21 mouse cellular contexts compared by ENCODE assay signal in the genomic region with DNA sequence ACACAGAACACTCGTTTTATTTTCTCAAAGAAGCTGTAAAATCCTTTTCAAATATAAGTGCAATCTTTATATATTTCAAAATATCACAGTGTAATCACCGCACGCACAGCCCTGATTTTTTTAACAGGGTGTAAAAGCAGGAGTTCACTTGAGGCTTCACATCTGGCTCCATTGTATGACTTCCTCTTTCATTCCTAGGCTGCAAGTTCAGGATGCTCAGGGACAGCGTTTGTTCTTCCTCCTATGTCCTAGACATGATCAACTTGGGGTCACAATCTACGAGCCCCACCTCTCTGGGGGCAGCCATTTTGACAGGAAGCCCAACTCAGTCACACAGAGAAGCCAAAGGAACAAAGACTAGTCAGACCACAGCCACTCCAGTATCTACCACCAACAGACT. TPM values are rescaled to one million over a fixed set of nuclear protein-coding genes. Genes with fewer than 3 reads are reported as not detected.
"Had no signal": no experiment of that assay in that cellular context is flagged by ENCODE, and none has a peak within 500 bp of the region (broad histone marks: within the 10 kb centered on the region; RNA-seq: fewer than 3 reads in every experiment).

No protein-coding gene starts in this region.

- H3K27ac ChIP-seq: liver, embryonic 14.5 days; macrophage; midbrain, embryonic 10.5 days; midbrain, embryonic 12.5 days; neural tube, embryonic 13.5 days; neural tube, embryonic 15.5 days had no signal

- H3K36me3 ChIP-seq: midbrain, embryonic 10.5 days; midbrain, embryonic 12.5 days; neural tube, embryonic 13.5 days; neural tube, embryonic 15.5 days had no signal

- H3K4me2 ChIP-seq: lung, embryonic 14.5 days; midbrain, embryonic 12.5 days; neural tube, embryonic 13.5 days; neural tube, embryonic 15.5 days had no signal

- H3K4me3 ChIP-seq: midbrain, embryonic 10.5 days; midbrain, embryonic 12.5 days; myocyte; neural tube, embryonic 13.5 days; neural tube, embryonic 15.5 days had no signal

- H3K27me3 ChIP-seq: megakaryocyte, embryonic 14.5 days; neural tube, embryonic 13.5 days; neural tube, embryonic 15.5 days had no signal

- DNase-seq: lung, adult 18-20 months; lung, embryonic 14.5 days; lung, postnatal 14 days; lung, postnatal 36 days; midbrain, embryonic 14.5 days; retina, postnatal 1 day; right cerebral cortex, adult 18-20 months; right cerebral cortex, postnatal 14 days; spleen, adult 18-20 months; thymus, adult 18-20 months; thymus, postnatal 14 days; thymus, postnatal 36 days had no signal

- ATAC-seq: midbrain, embryonic 16.5 days had no signal

- H3K9me3 ChIP-seq: midbrain, embryonic 10.5 days; midbrain, embryonic 12.5 days; neural tube, embryonic 13.5 days; neural tube, embryonic 15.5 days had no signal

- H3K9ac ChIP-seq: liver, embryonic 14.5 days; lung, embryonic 14.5 days; midbrain, embryonic 12.5 days; neural tube, embryonic 13.5 days; neural tube, embryonic 15.5 days had no signal

- H3K4me1 ChIP-seq: megakaryocyte, embryonic 14.5 days; midbrain, embryonic 12.5 days had no signal

RNA-seq across cellular contexts. Expression of a gene that starts 32.7 kb away (rescaled TPM):
- polyA plus RNA-seq: macrophage had no signal
